Mouse (Mus musculus) erythroblast, embryonic 14.5 days (primary cell): ENCODE results near the gene Napsa.

ENCODE experiments used
- GATA1 ChIP-seq: IDR thresholded peaks from 2 replicates; pipeline ENCODE4 v1.6.1; 2012; ENCODE audit warnings: low read length, inconsistent platforms, mixed read lengths
- TAL1 ChIP-seq: IDR thresholded peaks from 3 replicates; pipeline ENCODE4 v1.6.1; 2012; ENCODE audit warnings: low read length, inconsistent platforms, mixed read lengths

DNA sequence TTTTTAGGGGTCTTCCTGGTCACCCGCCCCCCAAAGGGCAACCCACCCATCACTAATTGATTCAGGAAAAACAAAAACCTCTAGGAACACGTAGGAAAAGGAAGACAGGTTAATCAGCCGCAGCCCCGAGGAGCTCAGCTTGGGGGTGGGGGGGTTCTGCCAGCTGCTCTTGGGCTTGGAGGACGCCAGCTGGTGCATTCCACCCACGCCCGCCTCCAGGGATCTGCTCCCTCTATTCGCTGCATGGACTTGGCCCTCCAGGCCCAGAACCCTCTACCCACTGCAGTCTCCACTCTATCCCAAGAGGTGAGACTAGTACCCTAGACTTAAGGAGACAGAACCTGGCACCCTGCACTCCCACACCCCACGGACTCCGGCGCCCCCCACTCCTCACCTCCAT lies 30.3 kb downstream of the Napsa start:
- no peak for TF ChIP-seq TAL1
- TF ChIP-seq GATA1: no peak
